Comparison of ENCODE assay signal across 9 mouse cellular contexts in the genomic region with DNA sequence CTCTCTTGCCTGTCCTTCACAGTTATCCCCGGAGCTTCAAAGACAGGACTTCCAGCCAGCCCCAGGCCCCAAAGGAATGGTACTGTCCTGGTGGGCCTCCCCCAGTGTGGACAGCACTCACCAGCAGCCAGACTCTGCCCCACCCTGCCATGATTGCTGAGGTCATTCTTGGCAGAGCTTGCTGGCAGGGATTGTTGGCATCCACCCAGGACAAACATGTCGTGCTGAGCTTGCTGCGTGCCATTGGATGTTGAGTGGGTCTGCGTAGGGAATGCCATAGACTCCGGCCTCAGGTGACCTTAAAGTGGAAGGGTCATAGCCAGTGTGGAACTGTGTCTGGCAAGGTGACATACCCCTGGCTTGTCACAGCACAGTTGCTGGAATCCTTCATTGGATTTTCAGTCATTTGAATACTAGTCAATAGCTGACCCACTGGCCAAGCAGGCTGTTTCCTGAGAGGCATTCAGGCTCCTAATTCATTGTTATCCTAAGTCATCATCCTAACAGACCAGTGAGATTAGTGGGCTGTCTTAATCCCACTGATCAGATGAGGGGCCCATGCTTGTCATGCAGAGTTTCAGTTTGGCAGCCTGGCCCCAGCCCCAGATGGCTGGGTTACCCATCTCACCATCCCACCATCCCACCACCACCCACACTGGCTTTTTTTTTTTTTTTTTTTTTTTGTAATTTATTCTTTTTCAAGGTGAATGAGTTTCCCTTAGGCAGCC. TPM values are rescaled to one million over a fixed set of nuclear protein-coding genes. Genes with fewer than 3 reads are reported as not detected.
DNase-seq lines count a peak whose midpoint lies in the region; ATAC-seq lines count a peak whose summit lies in the region.
"Had no signal": no experiment of that assay in that cellular context is flagged by ENCODE, and none has a peak within 500 bp of the region (broad histone marks: within the 10 kb centered on the region; RNA-seq: fewer than 3 reads in every experiment).

No protein-coding gene starts in this region.

- peak; percentile 86 for DNase-seq in adrenal gland, adult 8-10 months
- no peak for DNase-seq in embryonic facial prominence, embryonic 10.5 days (ENCODE audit: low spot score)
- DNase-seq in heart, adult 9 months (ENCODE audit: low spot score in 2 of 2), result peak; percentile 93 to 96
- peak; percentile 73 for DNase-seq in ovary, adult 18-20 months (ENCODE audit: low spot score)
- DNase-seq in natural killer cell, adult 2 months (ENCODE audit: low spot score in 2 of 2), result no peak
- DNase-seq: liver, embryonic 13.5 days had no signal

- no peak overlapping the region for H3K4me2 ChIP-seq in kidney, embryonic 16.5 days (replicated peaks; ENCODE audit: low read depth, low read length)
- no peak overlapping the region for H3K4me2 ChIP-seq in limb, embryonic 12.5 days
- H3K4me2 ChIP-seq: liver, embryonic 13.5 days had no signal

- WGBS in embryonic facial prominence, embryonic 10.5 days, result 80% methylated on average over 5 of the region's 5 CpGs
- 33% methylated on average over 5 of the region's 5 CpGs for WGBS in kidney, embryonic 16.5 days
- 65% methylated on average over 5 of the region's 5 CpGs for WGBS in limb, embryonic 12.5 days

- H3K27ac ChIP-seq in embryonic facial prominence, embryonic 10.5 days (replicated peaks), result peak overlapping the region; percentile 12
- H3K27ac ChIP-seq in kidney, embryonic 16.5 days (ENCODE audit: low read length), result no peak overlapping the region
- peak overlapping the region; percentile 60; the same call in 1 of the 2 replicates for H3K27ac ChIP-seq in limb, embryonic 12.5 days
- H3K27ac ChIP-seq: liver, embryonic 13.5 days had no signal

- H3K9ac ChIP-seq in kidney, embryonic 16.5 days (replicated peaks; ENCODE audit: low read length), result no peak overlapping the region
- no peak overlapping the region for H3K9ac ChIP-seq in limb, embryonic 12.5 days (replicated peaks)
- H3K9ac ChIP-seq: liver, embryonic 13.5 days had no signal

- H3K36me3 ChIP-seq in embryonic facial prominence, embryonic 10.5 days (replicated peaks), result no peaks in the 10 kb centered on the region
- H3K36me3 ChIP-seq in kidney, embryonic 16.5 days (ENCODE audit: insufficient read depth, low read length), result no peaks in the 10 kb centered on the region
- H3K36me3 ChIP-seq in limb, embryonic 12.5 days, result no peaks in the 10 kb centered on the region
- H3K36me3 ChIP-seq: liver, embryonic 13.5 days had no signal

- no peaks in the 10 kb centered on the region for H3K9me3 ChIP-seq in embryonic facial prominence, embryonic 10.5 days
- H3K9me3 ChIP-seq in kidney, embryonic 16.5 days (ENCODE audit: low read length), result no peaks in the 10 kb centered on the region
- no peaks in the 10 kb centered on the region for H3K9me3 ChIP-seq in limb, embryonic 12.5 days
- H3K9me3 ChIP-seq: liver, embryonic 13.5 days had no signal

- H3K4me1 ChIP-seq in embryonic facial prominence, embryonic 10.5 days, result peaks cover 34% of the 10 kb centered on the region
- H3K4me1 ChIP-seq in kidney, embryonic 16.5 days (ENCODE audit: insufficient read depth, low read length), result peaks cover 9% of the 10 kb centered on the region; the same call in 1 of the 2 replicates
- H3K4me1 ChIP-seq in limb, embryonic 12.5 days (replicated peaks), result peaks cover 38% of the 10 kb centered on the region
- H3K4me1 ChIP-seq: liver, embryonic 13.5 days had no signal

- H3K27me3 ChIP-seq in embryonic facial prominence, embryonic 10.5 days (replicated peaks; ENCODE audit: low read depth, poor library complexity, severe bottlenecking), result no peaks in the 10 kb centered on the region
- H3K27me3 ChIP-seq in kidney, embryonic 16.5 days (ENCODE audit: insufficient read depth, low read length), result no peaks in the 10 kb centered on the region
- no peaks in the 10 kb centered on the region for H3K27me3 ChIP-seq in limb, embryonic 12.5 days
- H3K27me3 ChIP-seq: liver, embryonic 13.5 days had no signal

- peak; percentile 55 for ATAC-seq in kidney, embryonic 16.5 days (ENCODE audit: low FRiP score, low TSS enrichment)
- ATAC-seq in limb, embryonic 12.5 days (ENCODE audit: insufficient number of reproducible peaks, insufficient read depth, low FRiP score, low TSS enrichment, low read depth), result no peak
- no peak for ATAC-seq in activated CD4-positive, CD25-positive, alpha-beta regulatory T cell, adult 4 months

- no peak overlapping the region for H3K4me3 ChIP-seq in embryonic facial prominence, embryonic 10.5 days
- H3K4me3 ChIP-seq in kidney, embryonic 16.5 days (ENCODE audit: low read length), result no peak overlapping the region
- no peak overlapping the region for H3K4me3 ChIP-seq in limb, embryonic 12.5 days (replicated peaks)
- H3K4me3 ChIP-seq: liver, embryonic 13.5 days had no signal

RNA-seq across cellular contexts. Expression of a gene that starts 42.0 kb away (rescaled TPM):
- total RNA-seq in adrenal gland, adult 8-10 months (2022), result 10 to 100 TPM; 33.0 to 88.6 (median 61.0) TPM
- polyA plus RNA-seq in embryonic facial prominence, embryonic 10.5 days (2016; fragmentation: Nextera tagmentation; extraction: Ambion mirVana), result 3.2 and 3.3 TPM in 2 replicates
- polyA plus RNA-seq in kidney, embryonic 16.5 days (2015; fragmentation: Nextera tagmentation; extraction: Ambion mirVana), result 8.3 and 13.4 TPM in 2 replicates
- 20.4 and 20.9 TPM in 2 replicates for polyA plus RNA-seq in limb, embryonic 12.5 days (2016; fragmentation: Nextera tagmentation; extraction: Ambion mirVana)
- under 1 TPM in 1 of 2 experiments, not detected in 1; 0.21 TPM for polyA plus RNA-seq in activated CD4-positive, CD25-positive, alpha-beta regulatory T cell, adult 4 months (2017; shearing (Covaris generic))

RNA-seq across cellular contexts. Expression of a gene that starts 53.9 kb away (rescaled TPM):
- total RNA-seq in adrenal gland, adult 8-10 months (2022), result not detected
- polyA plus RNA-seq in embryonic facial prominence, embryonic 10.5 days (2016; fragmentation: Nextera tagmentation; extraction: Ambion mirVana), result not detected in 2 replicates
- not detected in 2 replicates for polyA plus RNA-seq in kidney, embryonic 16.5 days (2015; fragmentation: Nextera tagmentation; extraction: Ambion mirVana)
- polyA plus RNA-seq in limb, embryonic 12.5 days (2016; fragmentation: Nextera tagmentation; extraction: Ambion mirVana), result 0.20 TPM in 1 of 2 replicates, not detected in the other
- not detected for polyA plus RNA-seq in activated CD4-positive, CD25-positive, alpha-beta regulatory T cell, adult 4 months (2017; shearing (Covaris generic))
- polyA plus RNA-seq: liver, embryonic 13.5 days had no signal

Comparison
In these comparisons a context has a peak if more than half of its experiments do, and no peak if none do; other contexts are left out.
1. DNase-seq: peak in adrenal gland, adult 8-10 months (single experiment), heart, adult 9 months (2 of 2) and ovary, adult 18-20 months (single experiment); none in embryonic facial prominence, embryonic 10.5 days (single experiment) and natural killer cell, adult 2 months (0 of 2).